Mouse (Mus musculus) layer of hippocampus, adult 2 months (tissue): ENCODE measurements at regions not wholly inside any gene's neighbourhood (a gene's known extent, or its start where the extent isn't known, plus 50 kb on each side); places are given as distances from the start of the nearest gene placed in this dataset.
A peak's percentile ranks its signal among the peaks of the same experiment; 100 is the strongest.
"Not testable (repeated sequence)": the region's sequence is repeated elsewhere in the genome, so short reads cannot be mapped to it uniquely, and the experiment has no call there.

Experiments
- DNase-seq, 2 experiments: peaks; one replicate each; pipeline ENCODE4 v3.0.0; 2022; ENCODE audit warnings: low spot score in 2 of 2
- H3K27ac ChIP-seq: fragments of 200-600 bp; 2 replicates; pipeline ENCODE4 v1.8.1; 2022
- H3K4me3 ChIP-seq: fragments of 200-600 bp; 2 replicates; pipeline ENCODE4 v1.8.1; 2022; ENCODE audit warnings: mild to moderate bottlenecking
- CTCF ChIP-seq: fragments of 200-600 bp; conservative IDR thresholded peaks from 2 replicates; pipeline ENCODE4 v1.8.1; 2022; ENCODE audit warnings: antibody characterized with exemption, mild to moderate bottlenecking, moderate library complexity

DNA sequence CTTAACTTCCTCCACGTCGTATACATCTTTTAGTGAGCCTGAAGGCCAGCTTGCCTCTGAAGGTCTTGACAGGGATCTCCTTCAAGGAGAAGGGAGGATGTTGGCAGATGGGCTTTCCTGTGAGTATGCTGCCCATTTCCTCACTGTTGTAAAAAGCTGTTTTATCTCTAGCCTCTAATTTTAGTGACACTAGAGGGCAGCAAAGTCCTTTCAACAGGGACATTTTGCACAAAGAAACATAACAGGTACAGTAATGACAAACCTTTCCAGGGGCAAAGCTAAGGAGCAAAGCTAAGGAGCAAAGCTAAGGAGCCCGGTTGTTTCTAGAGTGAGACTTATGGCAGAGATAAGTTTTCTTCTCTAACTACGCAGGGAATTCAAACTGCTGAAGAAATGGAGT is 59.0 kb upstream of the Kbtbd8 start:
- Histone ChIP-seq H3K4me3 (no peak overlapping the region), H3K27ac (no peak overlapping the region)
- TF ChIP-seq CTCF, result peak; percentile 85
- peak; percentile 50 to 62 for DNase-seq

DNA sequence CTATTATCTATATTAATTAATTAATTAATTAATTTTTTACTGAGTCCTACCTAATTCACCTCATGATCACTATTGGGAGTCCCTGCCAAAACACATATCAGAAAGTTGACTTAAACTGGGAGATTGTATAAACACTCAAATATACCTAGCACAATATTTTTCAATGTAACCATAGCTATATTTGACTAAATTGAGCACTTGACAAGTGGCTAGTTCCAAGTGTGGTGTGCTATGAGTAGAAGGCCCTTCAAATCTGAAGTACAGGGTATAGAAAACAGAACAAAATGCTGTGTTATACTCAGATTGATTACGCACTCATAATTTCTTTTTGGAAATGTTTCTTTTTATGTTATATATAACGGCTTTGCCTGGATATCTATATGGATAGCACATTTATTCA is 60.8 kb upstream of the Kbtbd8 start:
- Histone ChIP-seq H3K4me3 (no peak overlapping the region), H3K27ac (no peak overlapping the region)
- TF ChIP-seq CTCF, result no peak
- no peak for DNase-seq

DNA sequence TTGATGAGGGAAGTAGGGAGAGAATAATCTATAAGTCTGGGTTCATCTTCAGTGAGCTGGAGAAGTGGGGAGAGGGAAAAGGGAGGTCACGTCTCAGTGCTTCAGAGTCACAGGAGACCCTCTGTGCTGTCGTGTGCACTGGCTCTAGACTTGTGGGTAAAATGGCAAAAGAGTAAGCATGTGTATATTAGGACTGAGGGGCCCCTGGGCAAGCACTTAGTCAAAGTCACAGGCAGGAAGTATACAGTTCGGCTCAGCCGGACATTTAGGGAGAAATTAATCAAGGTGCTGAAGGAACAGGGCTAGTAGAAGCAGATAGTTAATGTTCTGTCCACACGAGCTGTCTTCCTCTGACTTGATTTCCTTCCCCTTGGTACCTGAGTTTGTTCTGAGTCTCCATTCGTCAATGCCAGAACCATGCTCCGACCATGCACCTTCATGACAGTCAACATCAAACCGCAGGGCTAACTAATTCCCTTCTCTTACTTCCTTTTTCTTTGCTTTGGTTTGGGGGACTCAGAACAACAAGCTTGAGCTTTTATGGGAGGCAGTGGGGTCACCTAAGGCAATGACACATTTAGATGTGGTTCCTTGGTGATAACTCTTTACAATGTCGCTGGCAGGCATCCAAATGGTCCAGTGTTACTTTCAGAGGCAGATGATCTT is 63.2 kb upstream of the Kbtbd8 start:
- no peak for TF ChIP-seq CTCF
- no peak overlapping the region for H3K4me3 ChIP-seq
- no peak overlapping the region for H3K27ac ChIP-seq
- DNase-seq, result no peak

DNA sequence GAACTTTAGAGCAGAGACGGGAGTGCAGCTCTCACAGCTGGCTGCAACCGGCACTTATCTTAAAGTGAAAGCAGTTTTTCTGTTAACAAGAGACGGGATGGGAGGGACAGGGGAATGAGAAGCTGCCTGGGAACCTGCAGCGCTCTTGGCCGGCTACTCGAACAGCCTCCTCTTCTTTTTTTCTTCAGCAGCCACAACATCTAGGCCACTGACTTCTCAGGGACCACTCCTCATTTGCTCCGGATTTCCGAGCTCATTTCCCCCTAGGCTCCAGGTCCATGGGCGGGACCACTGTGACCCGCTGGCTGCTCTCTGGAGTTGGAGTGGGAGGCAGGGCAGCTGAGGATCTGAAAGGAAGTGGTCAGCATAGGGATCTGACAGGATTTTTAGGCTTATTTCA is 75.7 kb upstream of the Kbtbd8 start:
- not testable (repeated sequence) for H3K4me3 ChIP-seq, DNase-seq, H3K27ac ChIP-seq

DNA sequence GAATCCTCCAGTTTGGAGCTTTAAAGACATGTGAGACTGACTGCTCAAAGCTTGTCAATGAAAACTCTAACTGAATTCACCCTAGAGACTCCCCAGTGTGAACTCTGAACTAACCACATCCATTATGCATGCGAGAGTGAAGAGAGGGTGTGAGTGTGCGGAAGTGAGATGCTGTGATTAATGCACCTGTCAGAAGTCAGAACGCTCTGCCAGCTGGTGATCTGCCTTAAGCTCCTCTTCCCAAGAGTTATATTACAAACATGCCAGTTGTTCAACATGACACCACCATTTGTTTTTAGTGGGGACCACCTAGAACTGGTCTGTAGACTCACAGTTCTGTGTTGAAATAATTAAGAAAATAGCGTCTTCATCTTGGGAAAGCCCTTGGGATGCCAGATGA is 92.8 kb upstream of the Kbtbd8 start:
- no peak overlapping the region for H3K4me3 ChIP-seq
- no peak for TF ChIP-seq CTCF
- DNase-seq, result no peak
- no peak overlapping the region for H3K27ac ChIP-seq

DNA sequence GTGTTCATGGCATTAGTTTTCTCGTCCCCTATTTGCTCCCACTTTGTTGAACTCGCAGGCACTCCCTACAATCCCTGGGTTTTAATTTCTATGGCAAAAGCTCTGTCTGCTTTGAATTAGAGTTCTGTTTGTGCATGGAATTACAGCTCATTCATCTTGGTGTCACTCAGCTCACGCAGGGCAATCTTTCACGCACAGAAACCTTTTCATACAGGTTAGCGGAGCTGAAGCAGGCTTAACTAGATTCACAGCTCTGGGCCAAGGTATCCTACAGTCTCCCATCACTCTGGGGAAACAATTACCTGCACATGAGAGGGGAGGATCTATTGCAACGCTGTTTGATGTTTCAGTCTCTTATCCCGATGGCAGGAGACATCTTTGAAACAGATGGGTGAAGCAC is 95.3 kb upstream of the Kbtbd8 start:
- no peak for TF ChIP-seq CTCF
- H3K4me3 ChIP-seq, result no peak overlapping the region
- DNase-seq, result no peak
- H3K27ac ChIP-seq, result no peak overlapping the region

DNA sequence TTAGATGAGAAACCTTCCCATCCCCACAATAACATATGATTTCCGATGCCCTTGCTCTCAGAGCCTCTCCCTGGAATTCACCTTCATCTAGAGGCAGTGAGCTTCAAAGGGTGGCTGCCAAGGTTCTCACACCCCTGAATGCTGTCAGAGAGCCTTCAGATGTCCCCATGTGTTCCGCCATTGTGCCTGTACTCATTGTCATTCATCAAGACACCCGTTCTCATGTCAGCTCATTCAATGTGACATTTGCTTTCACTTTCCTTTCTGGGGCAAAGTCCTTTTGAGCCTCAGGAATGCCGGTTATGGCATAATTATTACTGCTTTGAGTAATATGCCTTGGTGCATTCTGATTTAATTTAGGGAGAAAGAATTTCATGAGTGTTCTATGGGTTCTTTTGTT is 99.1 kb upstream of the Kbtbd8 start:
- no peak for TF ChIP-seq CTCF
- Histone ChIP-seq H3K27ac (no peak overlapping the region), H3K4me3 (no peak overlapping the region)
- DNase-seq, result no peak

DNA sequence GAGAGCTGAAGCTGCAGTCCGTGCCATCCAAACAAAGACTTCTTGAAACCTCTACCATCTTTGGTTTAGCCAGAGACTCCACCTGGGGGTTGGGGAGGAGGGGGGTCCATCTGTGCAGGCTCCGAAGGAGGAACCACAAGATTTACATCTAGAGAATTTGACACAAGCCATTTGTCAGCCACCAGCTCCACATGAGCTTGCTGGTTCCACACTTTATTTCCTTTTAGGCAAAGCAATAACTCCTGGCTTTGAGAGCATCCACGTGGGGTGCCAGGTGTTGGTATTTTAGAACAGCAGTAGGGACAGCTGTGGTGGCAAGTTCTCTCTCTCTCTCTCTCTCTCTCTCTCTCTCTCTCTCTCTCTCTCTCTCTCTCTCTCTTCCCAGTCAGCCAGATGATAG is 99.6 kb upstream of the Kbtbd8 start:
- TF ChIP-seq CTCF, result no peak
- DNase-seq, result no peak

DNA sequence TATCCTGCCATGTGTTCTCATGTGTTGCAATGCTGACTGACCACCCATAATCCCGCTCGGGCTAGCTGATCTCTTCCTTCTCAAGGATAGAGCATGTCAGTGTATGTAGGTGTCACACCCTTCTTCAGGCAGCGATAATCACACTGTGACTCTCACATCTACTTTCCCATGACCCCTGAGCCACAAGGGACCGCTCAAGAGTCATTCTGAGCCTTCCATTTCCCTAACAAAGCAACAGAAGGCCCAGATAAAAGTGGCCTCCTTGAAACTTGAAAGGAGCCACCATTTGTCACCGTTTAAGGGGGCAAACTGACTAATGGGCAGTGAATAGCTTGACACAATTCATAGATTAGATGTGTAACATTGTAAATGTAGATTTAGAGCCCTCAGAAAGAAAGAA is 103.9 kb upstream of the Kbtbd8 start:
- Histone ChIP-seq H3K4me3 (no peak overlapping the region), H3K27ac (no peak overlapping the region)
- TF ChIP-seq CTCF, result no peak
- no peak for DNase-seq

More for the DNA sequence above, 99.6 kb upstream of the Kbtbd8 start:
- Histone ChIP-seq H3K4me3 (no peak overlapping the region), H3K27ac (no peak overlapping the region)

DNA sequence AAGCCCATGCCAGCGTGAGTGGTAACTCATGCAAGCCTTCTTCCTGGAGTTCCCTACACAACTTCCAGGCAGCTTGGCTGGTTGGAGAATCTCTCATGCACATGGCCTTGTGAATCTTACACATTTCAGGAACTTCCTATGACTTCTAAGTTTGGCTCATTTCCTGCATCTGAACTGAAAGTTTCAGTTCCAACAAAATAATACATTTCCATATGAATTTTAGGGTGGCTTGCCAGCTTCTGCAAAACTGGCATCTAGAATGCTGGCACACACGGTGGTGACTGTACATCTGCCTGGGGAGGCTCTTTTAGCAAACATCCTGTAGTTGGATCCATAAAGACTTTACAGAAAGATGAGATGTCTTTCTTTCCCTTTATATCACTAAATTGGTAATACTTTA is 110.6 kb upstream of the Kbtbd8 start:
- no peak for TF ChIP-seq CTCF
- Histone ChIP-seq H3K27ac (no peak overlapping the region), H3K4me3 (no peak overlapping the region)
- DNase-seq, result no peak

DNA sequence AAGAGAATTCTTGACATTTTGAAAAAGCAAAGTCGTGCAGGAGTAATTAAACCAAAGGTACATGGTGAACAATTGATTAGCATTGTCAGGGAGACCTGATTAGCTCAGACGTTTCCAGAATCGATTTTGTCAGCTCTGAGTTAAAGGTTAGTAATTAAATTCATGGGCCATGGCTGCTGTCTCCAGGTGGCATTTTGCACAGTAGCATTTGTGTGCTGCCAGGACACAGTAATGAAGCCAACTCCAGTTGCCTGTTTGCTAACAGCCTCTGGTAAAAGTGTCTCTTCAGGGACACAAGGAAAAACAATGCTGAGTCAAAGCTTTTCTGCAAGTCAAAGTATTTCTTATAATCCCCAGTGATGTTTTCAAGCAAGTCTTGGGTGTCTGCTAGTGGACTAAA is 113.3 kb upstream of the Kbtbd8 start:
- DNase-seq, result no peak
- H3K27ac ChIP-seq, result no peak overlapping the region
- no peak for TF ChIP-seq CTCF
- H3K4me3 ChIP-seq, result no peak overlapping the region

DNA sequence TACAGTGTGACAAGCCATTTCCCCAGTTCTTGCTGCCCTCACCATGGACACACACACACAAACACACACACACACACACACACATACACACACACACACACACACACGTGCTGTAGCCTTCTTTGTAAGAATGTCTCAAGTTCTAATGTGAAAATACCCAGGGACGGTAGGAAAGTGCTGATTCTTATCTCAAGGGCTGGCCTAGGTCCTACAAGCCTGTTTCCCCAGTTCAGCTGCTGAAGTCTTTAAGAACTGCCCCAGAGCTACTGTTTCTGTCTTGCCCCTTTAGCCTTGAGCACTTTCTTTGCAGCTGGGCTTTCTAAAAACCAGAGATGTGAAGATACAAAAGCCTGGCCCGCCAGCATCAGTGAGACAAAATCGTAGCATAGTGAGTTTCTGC is 117.5 kb upstream of the Kbtbd8 start:
- no peak for DNase-seq
- no peak overlapping the region for H3K27ac ChIP-seq
- no peak for TF ChIP-seq CTCF
- H3K4me3 ChIP-seq, result no peak overlapping the region

DNA sequence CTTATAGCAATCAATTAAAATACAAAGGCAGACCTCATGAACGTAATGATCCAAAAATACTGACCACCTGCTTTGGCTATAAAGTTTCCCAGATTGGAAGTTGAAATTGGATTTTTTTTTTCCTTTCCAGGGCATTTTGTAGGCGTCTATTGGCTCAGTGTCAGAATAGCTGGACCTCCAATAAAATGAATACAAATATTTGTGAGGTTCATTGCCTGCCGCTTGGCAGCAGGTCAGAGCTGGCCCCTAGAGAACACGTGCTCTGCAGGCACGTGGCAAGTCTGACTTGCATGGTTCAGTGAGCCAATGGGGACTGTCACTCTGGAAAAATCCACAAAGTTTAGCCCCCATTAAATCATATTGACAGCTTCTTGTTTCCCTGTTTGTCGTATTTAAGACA is 118.0 kb upstream of the Kbtbd8 start:
- no peak overlapping the region for H3K27ac ChIP-seq
- no peak overlapping the region for H3K4me3 ChIP-seq
- DNase-seq, result no peak
- TF ChIP-seq CTCF, result no peak

DNA sequence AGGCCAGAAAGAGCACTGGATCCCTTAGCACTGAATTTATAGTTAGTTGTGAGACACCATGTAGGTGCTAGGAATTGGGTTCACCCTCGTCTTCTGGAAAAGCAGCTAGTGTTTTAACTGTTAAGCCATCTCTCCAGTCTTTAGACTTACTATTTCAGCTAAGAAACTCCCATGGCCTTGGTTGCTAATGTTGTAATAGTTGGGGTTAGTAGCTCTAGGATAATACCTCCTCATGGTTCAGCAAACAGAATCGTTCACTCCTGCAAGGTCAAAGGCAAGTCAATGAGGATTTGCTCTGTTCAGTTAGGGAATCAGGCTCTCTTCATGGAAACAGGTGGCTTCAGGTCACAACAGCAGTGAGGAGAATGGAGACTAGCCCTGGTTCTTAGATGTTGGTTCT is 118.7 kb upstream of the Kbtbd8 start:
- no peak for TF ChIP-seq CTCF
- Histone ChIP-seq H3K4me3 (no peak overlapping the region), H3K27ac (no peak overlapping the region)
- DNase-seq, result no peak

DNA sequence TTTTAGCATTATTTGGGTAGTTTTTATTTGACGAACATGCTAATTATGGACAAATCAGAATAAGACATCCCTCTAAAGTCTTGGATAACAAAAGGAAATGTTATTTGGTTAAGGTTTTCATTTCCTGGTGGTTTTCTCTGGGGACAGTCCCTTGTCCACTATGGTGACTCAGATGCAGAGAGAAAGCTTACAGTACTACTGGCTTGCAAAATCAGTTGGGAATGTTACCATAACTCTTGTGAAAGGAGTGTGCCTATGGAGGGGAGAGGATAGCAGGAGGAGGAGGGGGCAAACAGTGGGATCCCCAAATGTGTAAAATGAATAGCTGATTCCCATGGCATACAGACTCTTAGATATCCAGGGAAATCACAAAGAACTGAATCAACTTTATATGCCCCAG is 122.7 kb upstream of the Kbtbd8 start:
- Histone ChIP-seq H3K4me3 (no peak overlapping the region), H3K27ac (no peak overlapping the region)
- no peak for TF ChIP-seq CTCF
- no peak for DNase-seq
